Mouse (Mus musculus): Measurements from ENCODE around the gene Cyp27b1. TPM values are rescaled to one million over a fixed set of nuclear protein-coding genes. Genes with fewer than 3 reads are reported as not detected.
A peak's percentile ranks its signal among the peaks of the same experiment; 100 is the strongest.

Gene Cyp27b1
- polyA plus RNA-seq, 1 experiment, result 0.20 TPM

DNA sequence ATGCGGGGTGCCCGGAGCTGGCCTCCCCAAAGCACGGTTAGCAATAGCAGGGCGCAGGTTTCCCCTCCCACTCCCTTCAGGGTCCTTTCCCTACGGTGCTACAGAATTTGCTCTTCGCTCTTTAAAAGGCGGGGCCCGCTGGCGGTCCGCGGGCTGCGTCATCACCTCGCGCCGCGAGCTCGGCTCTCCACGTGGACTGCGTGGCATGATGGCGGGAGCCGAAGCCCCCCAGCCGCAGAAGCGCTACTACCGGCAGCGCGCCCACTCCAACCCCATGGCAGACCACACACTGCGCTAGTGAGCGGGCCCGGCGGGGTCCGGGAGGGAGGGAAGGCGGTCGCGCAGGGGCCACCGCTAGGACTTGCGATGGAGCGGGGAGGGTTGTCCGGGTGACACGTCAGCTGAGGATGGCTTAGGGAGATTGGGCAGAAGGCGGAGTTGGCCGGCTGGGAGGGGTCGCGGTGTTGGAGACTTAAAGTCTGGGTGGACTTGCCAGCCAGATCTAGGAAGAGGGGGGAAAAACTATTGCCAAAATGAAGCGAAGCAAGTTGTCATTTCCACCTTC, 6.2 kb upstream of the Cyp27b1 start:
- Histone ChIP-seq H3K4me3 (ENCODE audit: insufficient read depth, poor library complexity, severe bottlenecking) (peak overlapping the region; percentile 71), H3K27me3 (ENCODE audit: control insufficient read depth, insufficient read depth, insufficient read length) (no peaks in the 10 kb centered on the region), H3K79me2 (ENCODE audit: control insufficient read depth, insufficient read depth) (peaks cover 21% of the 10 kb centered on the region), H3ac (ENCODE audit: control insufficient read depth, insufficient read length, low read depth) (peak overlapping the region; percentile 100), H3K79me3 (ENCODE audit: low read depth) (peaks cover 2% of the 10 kb centered on the region), H3K36me3 (ENCODE audit: control insufficient read depth, insufficient read depth) (peaks cover 27% of the 10 kb centered on the region)
- no peak for TF ChIP-seq MYOG (IDR thresholded peaks at IDR 0.05; ENCODE audit: control insufficient read depth, extremely low read depth, insufficient read length)
- TF ChIP-seq USF1 (IDR thresholded peaks at IDR 0.05; ENCODE audit: low read depth), result no peak
- TF ChIP-seq CTCF (IDR thresholded peaks at IDR 0.05; ENCODE audit: control insufficient read depth, insufficient read depth, insufficient read length), result no peak
- TF ChIP-seq MYOD1 (IDR thresholded peaks at IDR 0.05; ENCODE audit: control insufficient read depth, insufficient read length, low read depth), result no peak
- TF ChIP-seq FOSL1 (IDR thresholded peaks at IDR 0.05; ENCODE audit: insufficient read depth, low read length, poor library complexity, severe bottlenecking), result no peak
- TF ChIP-seq MAX (IDR thresholded peaks at IDR 0.05), result peak; percentile 98

DNA sequence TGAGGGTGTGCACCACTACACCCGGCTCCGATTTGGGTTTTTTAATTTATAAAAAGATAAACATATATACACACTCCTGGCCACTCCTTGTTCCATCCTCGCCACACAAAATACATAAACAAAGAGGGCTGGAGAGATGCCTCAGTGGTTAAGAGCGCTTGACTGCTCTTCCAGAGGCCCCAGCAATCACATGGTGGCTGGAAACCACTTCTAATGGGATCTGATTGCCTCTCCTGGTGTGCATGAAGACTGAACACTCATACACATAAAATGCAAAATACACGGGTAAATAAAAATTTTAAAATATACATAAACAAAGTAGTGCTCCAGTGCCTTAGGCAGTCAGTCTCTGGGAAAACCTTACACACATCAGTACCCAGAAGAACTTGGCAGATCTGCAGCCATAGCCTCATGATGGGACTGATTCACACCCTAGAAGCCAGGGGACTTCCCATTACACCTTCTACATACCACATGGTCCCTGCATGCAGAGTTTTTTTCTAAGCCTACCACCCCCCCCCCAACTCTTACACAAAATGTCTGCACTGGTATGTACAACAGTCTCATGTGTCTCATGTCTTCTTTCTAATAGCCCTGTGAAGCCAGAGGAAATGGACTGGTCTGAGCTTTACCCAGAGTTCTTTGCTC, 5.5 kb upstream of the Cyp27b1 start:
- Histone ChIP-seq H3K27me3 (ENCODE audit: control insufficient read depth, insufficient read depth, insufficient read length) (no peaks in the 10 kb centered on the region), H3K4me3 (ENCODE audit: insufficient read depth, poor library complexity, severe bottlenecking) (peak overlapping the region; percentile 71), H3K79me3 (ENCODE audit: low read depth) (peaks cover 2% of the 10 kb centered on the region), H3K79me2 (ENCODE audit: control insufficient read depth, insufficient read depth) (peaks cover 21% of the 10 kb centered on the region), H3ac (ENCODE audit: control insufficient read depth, insufficient read length, low read depth) (peak overlapping the region; percentile 40), H3K36me3 (ENCODE audit: control insufficient read depth, insufficient read depth) (peaks cover 27% of the 10 kb centered on the region)
- TF ChIP-seq USF1 (IDR thresholded peaks at IDR 0.05; ENCODE audit: low read depth), result no peak
- no peak for TF ChIP-seq FOSL1 (IDR thresholded peaks at IDR 0.05; ENCODE audit: insufficient read depth, low read length, poor library complexity, severe bottlenecking)
- no peak for TF ChIP-seq CEBPB (IDR thresholded peaks at IDR 0.05; ENCODE audit: low read depth)
- TF ChIP-seq CTCF (IDR thresholded peaks at IDR 0.05; ENCODE audit: control insufficient read depth, insufficient read depth, insufficient read length), result no peak

- Histone ChIP-seq H3ac (ENCODE audit: control insufficient read depth, insufficient read length, low read depth) (peak overlapping the region; percentile 8), H3K36me3 (ENCODE audit: control insufficient read depth, insufficient read depth) (peaks cover 27% of the 10 kb centered on the region), H3K79me3 (ENCODE audit: low read depth) (peaks cover 2% of the 10 kb centered on the region), H3K4me3 (ENCODE audit: insufficient read depth, poor library complexity, severe bottlenecking) (peak overlapping the region; percentile 71), H3K27me3 (ENCODE audit: control insufficient read depth, insufficient read depth, insufficient read length) (no peaks in the 10 kb centered on the region), H3K79me2 (ENCODE audit: control insufficient read depth, insufficient read depth) (peaks cover 21% of the 10 kb centered on the region)
- TF ChIP-seq FOSL1 (IDR thresholded peaks at IDR 0.05; ENCODE audit: insufficient read depth, low read length, poor library complexity, severe bottlenecking), result no peak
- no peak for TF ChIP-seq MYOD1 (IDR thresholded peaks at IDR 0.05; ENCODE audit: control insufficient read depth, insufficient read length, low read depth)
- TF ChIP-seq CEBPB (IDR thresholded peaks at IDR 0.05; ENCODE audit: low read depth), result no peak
- no peak for TF ChIP-seq MAX (IDR thresholded peaks at IDR 0.05)
- no peak for TF ChIP-seq USF1 (IDR thresholded peaks at IDR 0.05; ENCODE audit: low read depth)
- no peak for TF ChIP-seq MYOG (IDR thresholded peaks at IDR 0.05; ENCODE audit: control insufficient read depth, extremely low read depth, insufficient read length)
- TF ChIP-seq CTCF (IDR thresholded peaks at IDR 0.05; ENCODE audit: control insufficient read depth, insufficient read depth, insufficient read length), result no peak
Observed at GRCm38 (mm10) chr10:127043187-127043586, 4.9 kb upstream of the Cyp27b1 start.

- H3K36me3 ChIP-seq (ENCODE audit: control insufficient read depth, insufficient read depth), result peaks cover 18% of the 10 kb centered on the region
- no peaks in the 10 kb centered on the region for H3K79me3 ChIP-seq (ENCODE audit: low read depth)
- no peak overlapping the region for H3ac ChIP-seq (ENCODE audit: control insufficient read depth, insufficient read length, low read depth)
- TF ChIP-seq CEBPB (IDR thresholded peaks at IDR 0.05; ENCODE audit: low read depth) (no peak), MAX (IDR thresholded peaks at IDR 0.05) (no peak)
- H3K4me3 ChIP-seq (ENCODE audit: insufficient read depth, poor library complexity, severe bottlenecking), result no peak overlapping the region
- peaks cover 3% of the 10 kb centered on the region for H3K79me2 ChIP-seq (ENCODE audit: control insufficient read depth, insufficient read depth)
- peaks cover 17% of the 10 kb centered on the region for H3K27me3 ChIP-seq (ENCODE audit: control insufficient read depth, insufficient read depth, insufficient read length)
Observed at GRCm38 (mm10) chr10:127048608-127049394, 751 bp downstream of the Cyp27b1 start.

DNA sequence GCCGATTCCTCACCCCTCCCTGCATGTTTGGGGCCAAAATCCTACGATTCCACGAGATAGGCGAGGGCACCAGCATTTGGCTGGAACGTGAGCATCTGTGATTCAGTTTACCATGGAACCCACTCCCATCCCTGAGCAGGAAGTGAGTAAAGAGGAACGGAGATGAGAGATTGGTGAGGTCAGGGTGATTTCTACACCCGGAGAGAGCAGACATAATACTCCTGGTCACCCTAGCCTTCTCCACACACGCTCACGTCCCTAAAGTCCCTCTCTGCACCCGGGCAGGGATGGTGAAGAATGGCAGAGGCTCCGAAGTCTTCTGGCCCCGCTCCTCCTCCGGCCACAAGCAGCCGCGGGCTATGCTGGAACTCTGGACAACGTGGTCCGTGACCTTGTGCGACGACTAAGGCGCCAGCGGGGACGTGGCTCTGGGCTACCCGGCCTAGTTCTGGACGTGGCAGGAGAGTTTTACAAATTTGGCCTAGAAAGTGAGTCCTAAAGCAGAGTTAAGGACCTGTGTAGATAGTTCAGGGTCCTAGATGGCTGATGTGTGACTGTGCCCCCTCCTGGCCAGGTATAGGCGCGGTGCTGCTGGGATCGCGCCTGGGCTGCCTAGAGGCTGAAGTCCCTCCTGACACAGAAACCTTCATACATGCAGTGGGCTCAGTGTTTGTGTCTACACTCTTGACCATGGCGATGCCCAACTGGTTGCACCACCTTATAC, 1.5 kb downstream of the Cyp27b1 start:
- Histone ChIP-seq H3K79me3 (ENCODE audit: low read depth) (no peaks in the 10 kb centered on the region), H3K27me3 (ENCODE audit: control insufficient read depth, insufficient read depth, insufficient read length) (peaks cover 17% of the 10 kb centered on the region), H3K36me3 (ENCODE audit: control insufficient read depth, insufficient read depth) (peaks cover 12% of the 10 kb centered on the region), H3K79me2 (ENCODE audit: control insufficient read depth, insufficient read depth) (no peaks in the 10 kb centered on the region), H3ac (ENCODE audit: control insufficient read depth, insufficient read length, low read depth) (no peak overlapping the region), H3K4me3 (ENCODE audit: insufficient read depth, poor library complexity, severe bottlenecking) (no peak overlapping the region)
- TF ChIP-seq FOSL1 (IDR thresholded peaks at IDR 0.05; ENCODE audit: insufficient read depth, low read length, poor library complexity, severe bottlenecking), result no peak
